Mouse (Mus musculus) hindbrain, postnatal 0 days (tissue): ENCODE results near the gene Prkcb. TPM values are rescaled to one million over a fixed set of nuclear protein-coding genes. Genes with fewer than 3 reads are reported as not detected.

ENCODE experiments used
- ATAC-seq: fragments of 200-750 bp; cut with Nextera tagmentation; 2 replicates; pipeline ENCODE4 v1.8.0; 2017; ENCODE audit warnings: mild to moderate bottlenecking, moderate TSS enrichment, moderate library complexity
- DNase-seq: peaks from one replicate; pipeline ENCODE4 v3.0.0-alpha.2; 2015; ENCODE audit warnings: low spot score
- H3K27ac ChIP-seq: fragments of 300-500 bp; sonication (generic); 2 replicates; pipeline ENCODE4 v1.5.1; 2014; ENCODE audit warnings: mild to moderate bottlenecking
- H3K27me3 ChIP-seq: fragments of 300-500 bp; sonication (generic); 2 replicates; pipeline ENCODE4 v1.6.1; 2014; ENCODE audit warnings: low read length, mixed read lengths; ENCODE audit not compliant: insufficient read depth
- H3K36me3 ChIP-seq: fragments of 300-500 bp; sonication (generic); 2 replicates; pipeline ENCODE4 v1.6.1; 2014; ENCODE audit warnings: low read length, mixed read lengths; ENCODE audit not compliant: insufficient read depth
- H3K4me1 ChIP-seq: fragments of 300-500 bp; sonication (generic); 2 replicates; pipeline ENCODE4 v1.6.1; 2014; ENCODE audit warnings: antibody characterized with exemption, low read length, mixed read lengths; ENCODE audit not compliant: insufficient read depth
- H3K4me2 ChIP-seq: fragments of 300-500 bp; sonication (generic); 2 replicates; pipeline ENCODE4 v1.6.1; 2014; ENCODE audit warnings: low read depth, mild to moderate bottlenecking, low read length, moderate library complexity, mixed read lengths
- H3K4me3 ChIP-seq: fragments of 300-500 bp; sonication (generic); 2 replicates; pipeline ENCODE4 v1.5.1; 2014; ENCODE audit warnings: low read length
- H3K9ac ChIP-seq: fragments of 300-500 bp; sonication (generic); replicated peaks from 2 replicates; pipeline ENCODE4 v1.6.1; 2014; ENCODE audit warnings: mild to moderate bottlenecking, low read length, moderate library complexity, mixed read lengths
- H3K9me3 ChIP-seq: fragments of 300-500 bp; sonication (generic); 2 replicates; pipeline ENCODE4 v1.6.1; 2016; ENCODE audit warnings: low read length, mixed read lengths
- CTCF ChIP-seq: IDR thresholded peaks from 2 replicates; pipeline ENCODE4 v1.5.1; 2016; ENCODE audit warnings: antibody characterized with exemption, control low read depth, low read depth
- WGBS: fragments of 180-500 bp; shearing (Covaris S2); extraction: QIAGEN DNeasy Blood & Tissue Kit; methylation state at CpG from one replicate; pipeline ENCODE4 v1.1.7; 2014; 5-methylcytosine and 5-hydroxymethylcytosine counted together
- polyA plus RNA-seq: library from polyadenylated mRNA; unstranded; fragments of >200 nt; fragmentation: Nextera tagmentation; extraction: Ambion mirVana; gene quantifications from 2 replicates; pipeline ENCODE4 v1.2.1, GENCODE M21; 2015
- total RNA-seq: library from RNA; depleted of rRNA; stranded (reverse); fragments of >200 nt; gene quantifications from 2 replicates; pipeline ENCODE4 v1.2.3, GENCODE M21; 2014

Gene Prkcb
- total and polyA plus RNA-seq, 2 experiments from 2014 or later, result 187 to 261 TPM

GRCm38 (mm10) chr7:122656671-122657070, 368.1 kb downstream of the Prkcb start:
- 86% methylated on average over 3 of the region's 3 CpGs for WGBS

GRCm38 (mm10) chr7:122657423-122658126, 369.0 kb downstream of the Prkcb start:
- Histone ChIP-seq H3K9ac (no peak overlapping the region), H3K36me3 (no peaks in the 10 kb centered on the region), H3K27ac (no peak overlapping the region), H3K9me3 (no peaks in the 10 kb centered on the region), H3K4me1 (no peaks in the 10 kb centered on the region), H3K4me3 (no peak overlapping the region), H3K4me2 (no peak overlapping the region), H3K27me3 (no peaks in the 10 kb centered on the region)
- no peak for TF ChIP-seq CTCF
- ATAC-seq, result no peak
- DNase-seq, result no peak
- WGBS, result 95% methylated on average over 5 of the region's 5 CpGs

More at GRCm38 (mm10) chr7:122656671-122657070, 368.1 kb downstream of the Prkcb start:
- H3K36me3 ChIP-seq, result no peaks in the 10 kb centered on the region
- ATAC-seq (no peak), DNase-seq (no peak)
- no peaks in the 10 kb centered on the region for H3K4me1 ChIP-seq
- H3K27ac ChIP-seq, result no peak overlapping the region
- H3K4me3 ChIP-seq, result no peak overlapping the region
- no peaks in the 10 kb centered on the region for H3K9me3 ChIP-seq
- H3K4me2 ChIP-seq, result no peak overlapping the region
- H3K9ac ChIP-seq, result no peak overlapping the region
- H3K27me3 ChIP-seq, result no peaks in the 10 kb centered on the region
- no peak for TF ChIP-seq CTCF

- Histone ChIP-seq H3K4me3 (no peak overlapping the region), H3K9me3 (no peaks in the 10 kb centered on the region), H3K4me1 (no peaks in the 10 kb centered on the region; the same call in 1 of the 2 replicates), H3K4me2 (no peak overlapping the region), H3K27ac (no peak overlapping the region), H3K9ac (no peak overlapping the region), H3K27me3 (no peaks in the 10 kb centered on the region), H3K36me3 (no peaks in the 10 kb centered on the region)
- no peak for ATAC-seq
- no peak for DNase-seq
- TF ChIP-seq CTCF, result no peak
- 83% methylated on average over 7 of the region's 7 CpGs for WGBS
Measured at GRCm38 (mm10) chr7:122665311-122666049, 376.9 kb downstream of the Prkcb start.

GRCm38 (mm10) chr7:122667903-122668302, 379.4 kb downstream of the Prkcb start:
- Histone ChIP-seq H3K36me3 (no peaks in the 10 kb centered on the region), H3K4me1 (no peaks in the 10 kb centered on the region; the same call in 1 of the 2 replicates), H3K27me3 (no peaks in the 10 kb centered on the region), H3K27ac (no peak overlapping the region), H3K4me3 (no peak overlapping the region), H3K9me3 (no peaks in the 10 kb centered on the region), H3K4me2 (no peak overlapping the region), H3K9ac (no peak overlapping the region)
- peak; percentile 76 for TF ChIP-seq CTCF
- WGBS, result 31% methylated on average over 5 of the region's 5 CpGs
- ATAC-seq (no peak), DNase-seq (peak; percentile 75)

GRCm38 (mm10) chr7:122670442-122670872, 381.9 kb downstream of the Prkcb start, which contains the start of gene Cacng3:
Cacng3 (plus strand) TSS chr7:122670492.
- Histone ChIP-seq H3K4me1 (no peaks in the 10 kb centered on the region; the same call in 1 of the 2 replicates), H3K27ac (peak within 1 kb of the TSS; percentile 65), H3K27me3 (no peaks in the 10 kb centered on the region), H3K4me2 (peak within 1 kb of the TSS; percentile 68), H3K9me3 (no peaks in the 10 kb centered on the region), H3K4me3 (peak within 1 kb of the TSS; percentile 43), H3K9ac (peak within 1 kb of the TSS; percentile 48), H3K36me3 (no peaks in the 10 kb centered on the region)
- DNase-seq (no peak), ATAC-seq (no peak)
- TF ChIP-seq CTCF, result no peak; the same call in 1 of the 2 replicates
- WGBS, result 7% methylated on average over 13 of the region's 13 CpGs

GRCm38 (mm10) chr7:122670873-122671641, 382.5 kb downstream of the Prkcb start:
- DNase-seq (peak; percentile 90), ATAC-seq (peak; percentile 89)
- 9% methylated on average over 39 of the region's 45 CpGs for WGBS
- 0 out of 2 replicates have a peak, but pooled peaks have one; percentile 9 for TF ChIP-seq CTCF
- Histone ChIP-seq H3K4me2 (peak overlapping the region; percentile 68), H3K9ac (peak overlapping the region; percentile 48), H3K4me1 (no peaks in the 10 kb centered on the region; the same call in 1 of the 2 replicates), H3K27me3 (no peaks in the 10 kb centered on the region), H3K27ac (peak overlapping the region; percentile 65), H3K9me3 (no peaks in the 10 kb centered on the region), H3K4me3 (peak overlapping the region; percentile 43), H3K36me3 (no peaks in the 10 kb centered on the region)
